Mouse (Mus musculus) cerebellum, adult 11-12 months (tissue): ENCODE results near the gene Nit1.

Source experiments
- DNase-seq: peaks from one replicate; pipeline ENCODE4 v3.0.0; 2022

The Nit1 gene

GRCm38 (mm10) chr1:171288328-171288727 is 57.1 kb downstream of the Nit1 start:
- peak; percentile 26 for DNase-seq
